Mouse (Mus musculus) CH12.LX (cell line): Measurements from ENCODE around the gene Naa10. TPM values are rescaled to one million over a fixed set of nuclear protein-coding genes. Genes with fewer than 3 reads are reported as not detected.

Source experiments
- polyA plus RNA-seq: library from polyadenylated mRNA; unstranded; fragments of >175 nt; gene quantifications from 2 replicates; pipeline ENCODE4 v1.2.1, GENCODE M21; 2012; ENCODE audit warnings: low read depth; ENCODE audit not compliant: insufficient read length
- total RNA-seq, 2 experiments: library from RNA; depleted of rRNA; stranded (reverse); fragments of 300-350 nt in 1 of 2; fragments of >200 nt in 1 of 2; gene quantifications; 2 replicates each; pipeline ENCODE4 v1.2.3; 2012 to 2014

Naa10 gene
- total and polyA plus RNA-seq, 3 experiments: 144 to 166 (median 148) TPM

Other genes with a start within 250 kb of the Naa10 start
- 3.2 and 4.2 TPM in 2 replicates for gene Slc6a8, start 248.8 kb downstream of the Naa10 start, total RNA-seq (2012; rRNA removed)
- 0.39 and 0.70 TPM in 2 replicates for gene Slc6a8, start 248.8 kb downstream of the Naa10 start, total RNA-seq (2014; rRNA removed)
- 1.9 and 2.2 TPM in 2 replicates for gene Slc6a8, start 248.8 kb downstream of the Naa10 start, polyA plus RNA-seq
- 119 and 134 TPM in 2 replicates for gene Bcap31, start 205.8 kb downstream of the Naa10 start, total RNA-seq (2012; rRNA removed)
- 239 TPM in 2 replicates for gene Bcap31, start 205.8 kb downstream of the Naa10 start, total RNA-seq (2014; rRNA removed)
- 176 and 181 TPM in 2 replicates for gene Bcap31, start 205.8 kb downstream of the Naa10 start, polyA plus RNA-seq
- 5.6 and 5.9 TPM in 2 replicates for gene Abcd1, start 205.3 kb downstream of the Naa10 start, total RNA-seq (2012; rRNA removed)
- 2.5 and 2.8 TPM in 2 replicates for gene Abcd1, start 205.3 kb downstream of the Naa10 start, total RNA-seq (2014; rRNA removed)
- 10.2 and 11.4 TPM in 2 replicates for gene Abcd1, start 205.3 kb downstream of the Naa10 start, polyA plus RNA-seq
- gene Plxnb3, start 164.9 kb downstream of the Naa10 start, total RNA-seq (2012; rRNA removed): 0.42 and 0.59 TPM in 2 replicates
- 0.24 and 0.28 TPM in 2 replicates for gene Plxnb3, start 164.9 kb downstream of the Naa10 start, total RNA-seq (2014; rRNA removed)
- gene Plxnb3, start 164.9 kb downstream of the Naa10 start, polyA plus RNA-seq: 0.60 and 0.76 TPM in 2 replicates
- gene Srpk3, start 147.5 kb downstream of the Naa10 start, total RNA-seq (2012; rRNA removed): 55.2 and 67.5 TPM in 2 replicates
- gene Srpk3, start 147.5 kb downstream of the Naa10 start, total RNA-seq (2014; rRNA removed): 42.7 and 45.7 TPM in 2 replicates
- gene Srpk3, start 147.5 kb downstream of the Naa10 start, polyA plus RNA-seq: 46.1 and 52.3 TPM in 2 replicates
- gene Idh3g, start 135.0 kb downstream of the Naa10 start, total RNA-seq (2012; rRNA removed): 191 and 219 TPM in 2 replicates
- gene Idh3g, start 135.0 kb downstream of the Naa10 start, total RNA-seq (2014; rRNA removed): 225 and 237 TPM in 2 replicates
- gene Idh3g, start 135.0 kb downstream of the Naa10 start, polyA plus RNA-seq: 191 and 209 TPM in 2 replicates
- 281 and 350 TPM in 2 replicates for gene Ssr4, start 134.9 kb downstream of the Naa10 start, total RNA-seq (2012; rRNA removed)
- gene Ssr4, start 134.9 kb downstream of the Naa10 start, total RNA-seq (2014; rRNA removed): 389 and 428 TPM in 2 replicates
- 260 and 291 TPM in 2 replicates for gene Ssr4, start 134.9 kb downstream of the Naa10 start, polyA plus RNA-seq
- gene Pdzd4, start 97.0 kb downstream of the Naa10 start, total RNA-seq (2012; rRNA removed): 0.42 and 0.72 TPM in 2 replicates
- 0.30 and 0.32 TPM in 2 replicates for gene Pdzd4, start 97.0 kb downstream of the Naa10 start, total RNA-seq (2014; rRNA removed)
- gene Pdzd4, start 97.0 kb downstream of the Naa10 start, polyA plus RNA-seq: 0.85 and 1.1 TPM in 2 replicates
- 0.34 and 0.46 TPM in 2 replicates for gene Avpr2, start 29.8 kb downstream of the Naa10 start, total RNA-seq (2012; rRNA removed)
- gene Avpr2, start 29.8 kb downstream of the Naa10 start, total RNA-seq (2014; rRNA removed): not detected in 2 replicates
- gene Avpr2, start 29.8 kb downstream of the Naa10 start, polyA plus RNA-seq: 0.20 and 0.64 TPM in 2 replicates
- 0.21 and 0.30 TPM in 2 replicates for gene L1cam, start 25.8 kb downstream of the Naa10 start, total RNA-seq (2012; rRNA removed)
- 0.12 and 0.23 TPM in 2 replicates for gene L1cam, start 25.8 kb downstream of the Naa10 start, total RNA-seq (2014; rRNA removed)
- 0.49 and 0.65 TPM in 2 replicates for gene L1cam, start 25.8 kb downstream of the Naa10 start, polyA plus RNA-seq
- 13.6 and 14.3 TPM in 2 replicates for gene Arhgap4, start 74 bp downstream of the Naa10 start, total RNA-seq (2012; rRNA removed)
- 10.9 and 13.9 TPM in 2 replicates for gene Arhgap4, start 74 bp downstream of the Naa10 start, total RNA-seq (2014; rRNA removed)
- gene Arhgap4, start 74 bp downstream of the Naa10 start, polyA plus RNA-seq: 24.1 and 24.5 TPM in 2 replicates
- gene Renbp, start 8.9 kb upstream of the Naa10 start, total RNA-seq (2012; rRNA removed): 38.5 and 43.4 TPM in 2 replicates
- gene Renbp, start 8.9 kb upstream of the Naa10 start, total RNA-seq (2014; rRNA removed): 24.7 and 25.2 TPM in 2 replicates
- gene Renbp, start 8.9 kb upstream of the Naa10 start, polyA plus RNA-seq: 64.7 and 66.3 TPM in 2 replicates
- gene Hcfc1, start 44.4 kb upstream of the Naa10 start, total RNA-seq (2012; rRNA removed): 58.5 and 61.6 TPM in 2 replicates
- gene Hcfc1, start 44.4 kb upstream of the Naa10 start, total RNA-seq (2014; rRNA removed): 32.9 and 37.6 TPM in 2 replicates
- 78.1 and 98.2 TPM in 2 replicates for gene Hcfc1, start 44.4 kb upstream of the Naa10 start, polyA plus RNA-seq
- 38.8 and 40.0 TPM in 2 replicates for gene Irak1, start 102.0 kb upstream of the Naa10 start, total RNA-seq (2012; rRNA removed)
- 25.3 and 27.7 TPM in 2 replicates for gene Irak1, start 102.0 kb upstream of the Naa10 start, total RNA-seq (2014; rRNA removed)
- gene Irak1, start 102.0 kb upstream of the Naa10 start, polyA plus RNA-seq: 63.1 and 77.8 TPM in 2 replicates
- gene Opn1mw, start 205.5 kb upstream of the Naa10 start, total RNA-seq (2012; rRNA removed): not detected in 2 replicates
- gene Opn1mw, start 205.5 kb upstream of the Naa10 start, total RNA-seq (2014; rRNA removed): not detected in 2 replicates
- not detected in 2 replicates for gene Opn1mw, start 205.5 kb upstream of the Naa10 start, polyA plus RNA-seq
- gene Mecp2, start 213.4 kb upstream of the Naa10 start, total RNA-seq (2012; rRNA removed): 12.0 and 12.3 TPM in 2 replicates
- 9.9 and 12.2 TPM in 2 replicates for gene Mecp2, start 213.4 kb upstream of the Naa10 start, total RNA-seq (2014; rRNA removed)
- gene Mecp2, start 213.4 kb upstream of the Naa10 start, polyA plus RNA-seq: 12.0 and 15.5 TPM in 2 replicates
- not detected in 2 replicates for gene Tex28, start 245.9 kb upstream of the Naa10 start, total RNA-seq (2012; rRNA removed)
- gene Tex28, start 245.9 kb upstream of the Naa10 start, total RNA-seq (2014; rRNA removed): not detected in 2 replicates
- not detected in 2 replicates for gene Tex28, start 245.9 kb upstream of the Naa10 start, polyA plus RNA-seq